Mouse (Mus musculus): Measurements from ENCODE around the gene Iqcf3. TPM values are rescaled to one million over a fixed set of nuclear protein-coding genes. Genes with fewer than 3 reads are reported as not detected.

Gene Iqcf3
- polyA plus RNA-seq, 1 experiment from 2014 or later, result not detected

DNA sequence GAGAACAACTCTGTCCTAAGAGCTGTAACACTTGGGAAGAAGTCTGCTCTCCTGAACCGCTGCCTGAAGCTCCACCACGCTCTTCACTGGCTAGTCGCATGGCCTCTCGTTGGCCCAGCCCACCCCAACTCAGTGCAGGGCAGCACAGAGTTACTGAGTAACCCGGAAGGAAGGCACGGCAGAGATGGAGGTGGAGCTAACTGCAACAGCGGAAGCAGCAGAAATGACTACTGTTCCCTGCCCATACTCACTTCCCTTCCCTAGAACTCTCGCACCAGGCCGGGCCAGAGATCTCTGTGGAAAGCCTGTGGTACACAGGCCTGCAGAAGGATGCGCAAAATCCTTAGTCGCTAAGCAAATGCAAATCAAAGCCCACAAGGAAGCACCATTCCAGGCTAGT is 5.0 kb upstream of the Iqcf3 start:
- no peak for ATAC-seq (ENCODE audit: low FRiP score)
- Histone ChIP-seq H3K9ac (replicated peaks) (no peak overlapping the region), H3K4me1 (no peaks in the 10 kb centered on the region), H3K4me3 (replicated peaks) (no peak overlapping the region), H3K9me3 (replicated peaks) (no peaks in the 10 kb centered on the region), H3K4me2 (no peak overlapping the region), H3K27ac (replicated peaks) (no peak overlapping the region), H3K27me3 (replicated peaks) (no peaks in the 10 kb centered on the region), H3K36me3 (no peaks in the 10 kb centered on the region)
- WGBS, result 46% methylated on average over 11 of the region's 11 CpGs

DNA sequence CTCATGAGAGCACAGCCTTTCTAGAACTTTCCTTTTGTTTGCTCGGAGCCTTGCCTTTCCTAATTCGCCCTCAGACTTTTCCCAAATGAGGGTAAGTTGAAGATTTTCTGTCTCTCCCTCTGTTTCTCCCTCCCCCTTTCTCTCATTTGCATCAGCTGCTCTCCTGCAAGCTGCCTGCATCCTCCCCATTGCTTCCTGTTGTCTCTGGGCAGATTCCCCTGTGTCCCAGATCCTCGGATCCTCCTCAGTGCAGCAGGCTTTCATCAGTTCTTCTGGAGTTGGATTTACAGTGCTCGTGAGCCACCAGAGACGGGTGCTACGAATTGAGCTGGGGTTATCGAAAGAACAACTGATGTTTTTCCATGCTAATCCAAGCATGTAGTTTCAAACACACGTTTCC is 2.6 kb upstream of the Iqcf3 start:
- Histone ChIP-seq H3K4me2 (no peak overlapping the region), H3K27ac (replicated peaks) (no peak overlapping the region), H3K9ac (replicated peaks) (no peak overlapping the region), H3K36me3 (no peaks in the 10 kb centered on the region), H3K4me3 (replicated peaks) (no peak overlapping the region), H3K4me1 (no peaks in the 10 kb centered on the region), H3K9me3 (replicated peaks) (no peaks in the 10 kb centered on the region), H3K27me3 (replicated peaks) (no peaks in the 10 kb centered on the region)
- 78% methylated on average over 8 of the region's 8 CpGs for WGBS
- ATAC-seq (ENCODE audit: low FRiP score), result no peak

DNA sequence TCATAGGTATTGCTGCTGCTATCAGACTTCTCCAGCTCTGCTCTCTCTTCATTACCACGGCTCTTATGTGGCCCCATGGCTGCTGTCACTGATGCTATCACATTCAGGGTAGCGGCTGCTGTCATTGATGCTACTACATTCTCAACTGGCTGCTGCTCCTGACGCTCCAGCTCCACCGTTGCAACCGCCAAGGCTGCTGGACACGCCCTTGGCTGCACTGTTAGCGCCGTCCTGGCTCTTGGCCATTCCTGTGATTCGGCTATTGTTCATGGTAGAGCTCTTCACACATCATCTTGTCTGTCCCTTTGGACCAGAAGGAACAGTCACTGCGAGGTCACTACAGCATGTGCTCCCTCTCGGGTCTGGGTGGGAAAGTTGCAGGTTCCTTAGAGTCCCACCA is 860 bp upstream of the Iqcf3 start:
- H3K9me3 ChIP-seq (replicated peaks), result no peaks in the 10 kb centered on the region
- no peaks in the 10 kb centered on the region for H3K4me1 ChIP-seq
- 89% methylated on average over 11 of the region's 11 CpGs for WGBS
- H3K4me2 ChIP-seq, result no peak overlapping the region
- no peaks in the 10 kb centered on the region for H3K36me3 ChIP-seq
- no peak overlapping the region for H3K4me3 ChIP-seq (replicated peaks)
- H3K9ac ChIP-seq (replicated peaks), result no peak overlapping the region
- ATAC-seq (ENCODE audit: low FRiP score), result no peak
- H3K27me3 ChIP-seq (replicated peaks), result no peaks in the 10 kb centered on the region
- H3K27ac ChIP-seq (replicated peaks), result no peak overlapping the region

DNA sequence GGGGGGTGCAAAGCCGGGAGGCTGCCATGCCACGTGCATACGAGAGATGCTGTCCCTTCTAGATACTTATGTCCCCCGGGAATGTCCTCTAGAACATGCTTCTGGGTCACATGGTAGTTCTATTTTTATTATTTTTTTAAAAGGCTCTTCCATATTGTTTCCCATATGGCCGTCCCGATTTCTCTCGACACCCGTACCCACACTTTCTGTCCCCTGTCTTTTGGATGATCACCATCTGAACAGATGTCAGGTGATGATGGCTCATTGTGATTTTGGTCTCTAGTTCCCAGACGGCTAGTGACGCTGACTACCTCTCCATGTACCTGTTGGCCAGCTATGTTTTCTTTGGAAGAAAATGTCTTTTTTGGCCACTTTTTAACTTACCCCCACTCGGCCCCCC is 26.5 kb downstream of the Iqcf3 start:
- Histone ChIP-seq H3K27me3 (replicated peaks) (no peaks in the 10 kb centered on the region), H3K4me3 (replicated peaks) (no peak overlapping the region), H3K4me2 (no peak overlapping the region), H3K4me1 (no peaks in the 10 kb centered on the region), H3K27ac (replicated peaks) (no peak overlapping the region), H3K9me3 (replicated peaks) (no peaks in the 10 kb centered on the region), H3K9ac (replicated peaks) (no peak overlapping the region), H3K36me3 (no peaks in the 10 kb centered on the region)
- 94% methylated on average over 11 of the region's 11 CpGs for WGBS
- ATAC-seq (ENCODE audit: low FRiP score), result no peak

DNA sequence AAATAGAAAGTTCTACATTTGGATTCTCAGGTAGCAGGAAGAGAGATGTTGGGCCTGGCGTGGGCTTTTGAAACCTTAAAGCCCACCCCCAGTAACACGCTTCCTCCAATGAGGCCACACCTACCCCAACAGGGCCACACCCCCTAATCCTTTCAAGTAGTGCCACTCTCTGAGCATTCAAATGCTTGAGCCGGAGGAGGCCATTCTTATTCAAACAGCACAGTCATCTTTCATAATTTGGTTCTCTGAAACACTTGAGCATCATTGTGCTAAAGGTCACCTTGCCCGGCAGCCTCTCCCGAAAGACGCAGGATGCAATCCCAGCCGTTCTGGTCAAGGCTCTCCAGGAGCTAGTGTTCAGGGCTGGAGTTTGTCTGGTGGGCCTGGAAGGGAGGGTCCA is 27.1 kb downstream of the Iqcf3 start:
- no peak overlapping the region for H3K4me2 ChIP-seq
- whole genome bisulfite sequencing, result 95% methylated on average over 7 of the region's 7 CpGs
- no peak overlapping the region for H3K27ac ChIP-seq (replicated peaks)
- no peak overlapping the region for H3K4me3 ChIP-seq (replicated peaks)
- no peaks in the 10 kb centered on the region for H3K9me3 ChIP-seq (replicated peaks)
- no peak overlapping the region for H3K9ac ChIP-seq (replicated peaks)
- no peaks in the 10 kb centered on the region for H3K4me1 ChIP-seq
- H3K27me3 ChIP-seq (replicated peaks), result no peaks in the 10 kb centered on the region
- no peaks in the 10 kb centered on the region for H3K36me3 ChIP-seq
- ATAC-seq (ENCODE audit: low FRiP score), result no peak

DNA sequence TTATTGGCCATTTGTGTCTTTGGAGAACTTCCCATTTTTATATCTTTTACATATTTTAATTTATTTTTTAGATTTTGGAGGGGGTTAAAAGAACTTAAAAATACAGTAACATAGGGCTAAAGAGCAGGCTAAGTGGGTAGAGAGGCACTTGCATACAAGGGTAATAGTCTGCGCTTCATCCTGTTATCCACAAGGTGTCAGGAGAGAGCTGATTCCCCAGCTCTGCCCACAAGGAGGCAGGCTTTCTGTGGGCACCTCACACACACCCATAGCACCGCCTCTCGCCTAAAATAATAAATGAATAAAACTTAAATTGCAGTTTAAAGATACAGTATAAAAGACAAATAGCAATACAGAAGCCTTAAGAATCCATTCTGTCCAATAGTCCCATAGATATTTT is 29.6 kb downstream of the Iqcf3 start:
- no peak overlapping the region for H3K9ac ChIP-seq (replicated peaks)
- no peaks in the 10 kb centered on the region for H3K9me3 ChIP-seq (replicated peaks)
- WGBS, result 41% methylated on average over 3 of the region's 3 CpGs
- H3K27me3 ChIP-seq (replicated peaks), result no peaks in the 10 kb centered on the region
- H3K36me3 ChIP-seq, result no peaks in the 10 kb centered on the region
- no peak overlapping the region for H3K4me3 ChIP-seq (replicated peaks)
- no peaks in the 10 kb centered on the region for H3K4me1 ChIP-seq
- H3K4me2 ChIP-seq, result no peak overlapping the region
- no peak for ATAC-seq (ENCODE audit: low FRiP score)
- H3K27ac ChIP-seq (replicated peaks), result no peak overlapping the region

DNA sequence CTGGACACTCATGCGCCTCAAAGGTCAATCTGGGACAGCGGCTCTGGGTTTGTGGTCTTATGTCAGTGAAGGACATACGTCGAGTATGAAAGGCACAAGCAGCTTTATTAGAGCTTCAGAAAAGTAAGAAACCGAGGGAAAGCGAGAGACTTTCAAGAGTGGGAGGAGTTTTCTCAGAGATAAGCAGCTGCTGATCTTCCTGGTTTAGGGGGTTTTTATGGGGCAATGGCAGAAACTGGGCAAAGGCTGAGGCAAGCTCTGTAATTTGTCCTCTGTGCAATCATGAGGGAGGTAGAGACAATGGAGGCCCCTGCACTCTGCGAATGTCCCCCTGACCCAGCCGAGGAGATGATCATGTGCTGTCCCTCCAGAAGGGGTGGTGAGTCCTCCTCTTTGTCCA is 41.5 kb downstream of the Iqcf3 start:
- H3K4me3 ChIP-seq (replicated peaks), result no peak overlapping the region
- no peak overlapping the region for H3K27ac ChIP-seq (replicated peaks)
- no peaks in the 10 kb centered on the region for H3K36me3 ChIP-seq
- no peaks in the 10 kb centered on the region for H3K4me1 ChIP-seq
- ATAC-seq (ENCODE audit: low FRiP score), result no peak
- H3K4me2 ChIP-seq, result no peak overlapping the region
- 75% methylated on average over 8 of the region's 8 CpGs for WGBS
- no peak overlapping the region for H3K9ac ChIP-seq (replicated peaks)
- H3K27me3 ChIP-seq (replicated peaks), result no peaks in the 10 kb centered on the region
- H3K9me3 ChIP-seq (replicated peaks), result no peaks in the 10 kb centered on the region

DNA sequence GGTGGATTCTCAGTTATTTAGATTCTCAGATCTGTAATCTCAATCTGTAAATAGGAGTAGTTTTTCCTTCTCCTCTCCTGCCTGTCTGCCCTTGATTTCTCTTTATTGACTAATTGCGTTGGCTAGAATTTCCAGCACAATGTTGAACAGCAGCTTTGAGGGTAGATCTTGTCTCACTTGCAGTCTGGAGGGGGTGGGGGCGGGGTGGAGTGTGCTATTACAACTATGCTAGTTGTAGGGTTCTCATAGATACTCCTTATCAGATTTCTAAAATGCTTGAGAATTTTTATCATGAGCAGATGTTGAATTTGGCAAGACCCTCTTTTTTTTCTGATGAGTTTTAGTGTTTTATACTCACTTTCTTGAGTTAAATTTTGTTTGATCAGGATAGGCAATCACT is 42.0 kb downstream of the Iqcf3 start:
- Histone ChIP-seq H3K27me3 (replicated peaks) (no peaks in the 10 kb centered on the region), H3K36me3 (no peaks in the 10 kb centered on the region), H3K4me2 (no peak overlapping the region), H3K9me3 (replicated peaks) (no peaks in the 10 kb centered on the region), H3K9ac (replicated peaks) (no peak overlapping the region), H3K4me3 (replicated peaks) (no peak overlapping the region), H3K4me1 (no peaks in the 10 kb centered on the region), H3K27ac (replicated peaks) (no peak overlapping the region)
- 75% methylated on average over 2 of the region's 2 CpGs for WGBS
- ATAC-seq (ENCODE audit: low FRiP score), result no peak

DNA sequence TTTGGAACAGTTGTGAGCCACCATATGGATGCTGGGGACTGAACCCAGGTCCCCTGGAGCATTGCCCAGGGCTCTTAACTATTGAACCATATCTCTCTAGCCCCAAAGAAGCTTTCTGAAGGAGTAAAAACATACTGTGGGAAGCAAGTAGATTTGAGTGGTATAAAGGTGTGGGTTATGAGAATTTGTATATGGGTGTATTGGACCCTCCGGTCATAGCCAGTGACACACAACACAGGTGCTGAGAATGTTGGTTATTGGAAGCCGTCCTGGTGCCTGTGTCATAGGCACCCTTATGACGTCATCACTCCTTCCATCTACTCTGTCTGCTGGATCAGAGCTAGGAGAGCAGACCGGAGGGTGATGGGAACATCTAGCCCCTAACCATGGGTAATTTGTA is 47.2 kb downstream of the Iqcf3 start, which contains the start of gene Iqcf5:
Gene Iqcf5 (plus strand): TSS at position 301 of the 400 bp plus-strand sequence.
- 88% methylated on average over 4 of the region's 4 CpGs for WGBS
- no peaks in the 10 kb centered on the region for H3K27me3 ChIP-seq (replicated peaks)
- no peaks in the 10 kb centered on the region for H3K36me3 ChIP-seq
- no peaks in the 10 kb centered on the region for H3K9me3 ChIP-seq (replicated peaks)
- no peak within 1 kb of the TSS for H3K9ac ChIP-seq (replicated peaks)
- H3K4me2 ChIP-seq, result no peak within 1 kb of the TSS
- no peak within 1 kb of the TSS for H3K4me3 ChIP-seq (replicated peaks)
- H3K27ac ChIP-seq (replicated peaks), result no peak within 1 kb of the TSS
- H3K4me1 ChIP-seq, result no peaks in the 10 kb centered on the region
- no peak for ATAC-seq (ENCODE audit: low FRiP score)

DNA sequence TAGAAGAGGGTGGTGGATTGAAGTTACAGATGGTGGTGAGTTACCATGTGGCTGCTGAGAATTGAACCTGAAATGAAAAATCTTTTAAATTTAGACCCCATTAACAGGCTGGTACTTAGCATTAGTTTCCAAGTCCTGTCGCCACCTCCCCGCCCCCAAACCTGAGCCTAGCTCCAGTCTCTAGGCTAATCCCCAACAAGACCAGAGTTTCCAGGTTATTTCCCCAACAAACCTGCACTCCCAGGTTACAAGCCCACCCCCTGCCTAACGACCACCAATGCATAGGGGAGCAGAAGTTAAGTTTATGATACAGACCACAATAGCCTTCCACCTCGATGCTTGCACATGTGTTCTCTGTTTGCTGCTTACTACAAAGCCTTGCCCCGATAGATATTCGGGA is 47.9 kb downstream of the Iqcf3 start:
- H3K27me3 ChIP-seq (replicated peaks), result no peaks in the 10 kb centered on the region
- H3K9me3 ChIP-seq (replicated peaks), result no peaks in the 10 kb centered on the region
- H3K27ac ChIP-seq (replicated peaks), result no peak overlapping the region
- no peak overlapping the region for H3K9ac ChIP-seq (replicated peaks)
- H3K4me3 ChIP-seq (replicated peaks), result no peak overlapping the region
- no peaks in the 10 kb centered on the region for H3K4me1 ChIP-seq
- H3K36me3 ChIP-seq, result no peaks in the 10 kb centered on the region
- H3K4me2 ChIP-seq, result no peak overlapping the region
- WGBS, result 73% methylated on average over 6 of the region's 6 CpGs
- no peak for ATAC-seq (ENCODE audit: low FRiP score)

DNA sequence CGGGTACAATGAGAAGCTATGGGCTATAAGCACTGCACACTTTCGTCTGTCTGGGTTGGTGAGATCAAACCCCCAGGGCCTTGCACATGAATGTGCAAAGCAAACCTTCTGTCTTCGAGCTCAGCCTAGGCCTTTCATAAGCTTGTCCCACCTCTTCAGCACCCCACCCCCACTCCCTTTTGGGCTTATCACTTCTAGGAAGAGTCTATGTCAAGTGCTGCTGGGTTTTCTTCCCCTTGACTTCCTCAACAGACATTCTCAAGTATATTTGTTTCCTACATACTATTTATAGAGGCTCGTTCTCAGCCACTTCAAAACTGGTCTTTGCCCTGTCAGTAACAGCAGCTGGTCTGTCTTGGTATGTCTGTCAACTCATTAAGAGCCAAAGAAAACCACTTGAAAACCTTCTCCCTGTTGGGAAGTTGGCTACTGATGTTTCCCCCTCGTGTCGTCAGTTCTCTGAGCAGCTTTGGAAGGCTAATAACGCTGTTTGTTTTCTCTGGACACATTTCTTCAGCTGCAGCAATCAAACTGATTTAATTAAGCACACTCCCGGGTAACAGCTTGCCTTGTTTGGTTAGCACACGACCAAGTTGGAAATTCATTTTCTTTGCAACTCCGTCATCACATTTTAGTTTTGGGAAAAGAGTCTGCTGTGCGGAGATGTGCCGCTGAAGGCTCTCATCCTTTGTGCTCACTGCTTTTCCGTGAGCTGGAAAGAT is 48.5 kb downstream of the Iqcf3 start:
- Histone ChIP-seq H3K4me2 (no peak overlapping the region), H3K27me3 (replicated peaks) (no peaks in the 10 kb centered on the region), H3K36me3 (no peaks in the 10 kb centered on the region), H3K27ac (replicated peaks) (no peak overlapping the region), H3K4me3 (replicated peaks) (no peak overlapping the region), H3K9me3 (replicated peaks) (no peaks in the 10 kb centered on the region), H3K4me1 (no peaks in the 10 kb centered on the region), H3K9ac (replicated peaks) (no peak overlapping the region)
- WGBS, result 55% methylated on average over 13 of the region's 13 CpGs
- no peak for ATAC-seq (ENCODE audit: low FRiP score)

DNA sequence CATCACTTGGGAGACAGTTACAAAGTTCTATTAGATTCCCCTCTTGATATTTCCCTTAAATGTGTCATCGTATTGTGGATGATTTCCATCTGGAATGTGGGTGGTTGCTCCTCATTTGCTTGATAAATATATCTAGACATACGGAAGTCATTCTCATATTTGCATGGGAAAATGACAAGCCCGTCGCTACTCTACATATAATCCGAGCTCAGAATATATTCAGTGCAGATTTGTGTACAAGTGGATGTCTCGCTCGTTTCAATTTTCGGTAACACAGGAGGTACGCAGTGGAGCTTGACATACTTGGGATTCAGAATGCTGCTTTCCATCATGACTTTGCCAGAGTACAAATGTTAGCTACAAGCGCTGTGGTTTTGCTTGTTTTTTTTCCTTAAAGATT is 52.1 kb downstream of the Iqcf3 start:
- WGBS, result 90% methylated on average over 10 of the region's 10 CpGs
- no peaks in the 10 kb centered on the region for H3K36me3 ChIP-seq
- H3K9ac ChIP-seq (replicated peaks), result no peak overlapping the region
- H3K27me3 ChIP-seq (replicated peaks), result no peaks in the 10 kb centered on the region
- no peak for ATAC-seq (ENCODE audit: low FRiP score)
- no peak overlapping the region for H3K4me2 ChIP-seq
- no peaks in the 10 kb centered on the region for H3K4me1 ChIP-seq
- no peaks in the 10 kb centered on the region for H3K9me3 ChIP-seq (replicated peaks)
- no peak overlapping the region for H3K27ac ChIP-seq (replicated peaks)
- no peak overlapping the region for H3K4me3 ChIP-seq (replicated peaks)

DNA sequence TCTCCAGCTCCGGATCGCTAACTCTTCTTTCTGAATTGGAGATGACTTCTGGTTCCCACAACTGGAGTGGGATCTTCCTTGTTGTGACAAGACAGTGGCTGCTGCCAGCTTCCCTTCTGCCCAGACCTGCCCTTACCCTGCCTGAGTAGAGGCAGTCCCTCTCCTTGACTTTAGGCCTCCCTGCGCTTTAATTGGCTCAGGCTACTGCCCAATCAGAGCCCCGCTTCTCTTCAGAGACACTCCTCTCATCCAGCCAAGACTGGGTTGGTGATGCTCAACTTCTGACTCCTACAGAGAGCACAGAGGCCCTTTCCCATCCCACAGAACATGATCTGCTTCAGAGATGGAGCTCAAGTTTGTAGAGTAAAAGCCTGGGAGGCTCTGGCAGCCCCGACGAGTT is 57.2 kb downstream of the Iqcf3 start:
- ATAC-seq (ENCODE audit: low FRiP score), result no peak
- WGBS, result 75% methylated on average over 6 of the region's 6 CpGs

More for the DNA sequence above, 57.2 kb downstream of the Iqcf3 start:
- H3K4me3 ChIP-seq (replicated peaks), result no peak overlapping the region
- no peak overlapping the region for H3K4me2 ChIP-seq
- no peaks in the 10 kb centered on the region for H3K27me3 ChIP-seq (replicated peaks)
- H3K9me3 ChIP-seq (replicated peaks), result no peaks in the 10 kb centered on the region
- H3K27ac ChIP-seq (replicated peaks), result no peak overlapping the region
- H3K9ac ChIP-seq (replicated peaks), result no peak overlapping the region
- H3K4me1 ChIP-seq, result no peaks in the 10 kb centered on the region
- H3K36me3 ChIP-seq, result no peaks in the 10 kb centered on the region
